Mouse (Mus musculus) liver, postnatal 0 days (tissue): ENCODE measurements around the gene Caln1.

Experiments used
- CTCF ChIP-seq: sonication (generic); IDR thresholded peaks from 2 replicates; pipeline ENCODE4 v1.5.1; 2016; ENCODE audit warnings: antibody characterized with exemption, low read depth
- EP300 ChIP-seq: IDR thresholded peaks from 2 replicates; pipeline ENCODE4 v1.6.1; 2016; ENCODE audit warnings: antibody characterized with exemption, low read depth, mild to moderate bottlenecking

- TF ChIP-seq CTCF: no peak
- no peak for TF ChIP-seq EP300
Observed at GRCm38 (mm10) chr5:130515395-130515794, 146.1 kb downstream of the Caln1 start.
